Mouse (Mus musculus): ENCODE data around the gene Stpg3.

- TF ChIP-seq CTCF (IDR thresholded peaks at IDR 0.05; ENCODE audit: control insufficient read depth, insufficient read depth, insufficient read length) (no peak), MAX (IDR thresholded peaks at IDR 0.05) (no peak), USF1 (IDR thresholded peaks at IDR 0.05; ENCODE audit: low read depth) (no peak), MYOG (IDR thresholded peaks at IDR 0.05; ENCODE audit: control insufficient read depth, extremely low read depth, insufficient read length) (no peak), CEBPB (IDR thresholded peaks at IDR 0.05; ENCODE audit: low read depth) (no peak), FOSL1 (IDR thresholded peaks at IDR 0.05; ENCODE audit: insufficient read depth, low read length, poor library complexity, severe bottlenecking) (no peak)
Measured at GRCm38 (mm10) chr2:25244144-25244543, 29.7 kb upstream of the Stpg3 start.

Measured in C2C12 (cell line).